Mouse (Mus musculus) layer of hippocampus, postnatal 10 days (tissue): Measurements from ENCODE around the gene Prepl. TPM values are rescaled to one million over a fixed set of nuclear protein-coding genes. Genes with fewer than 3 reads are reported as not detected.

Experiments
- DNase-seq, 2 experiments: peaks; one replicate each; pipeline ENCODE4 v3.0.0; 2021; ENCODE audit warnings: low spot score in 2 of 2
- long read RNA-seq: library from polyadenylated mRNA; stranded (forward); transcript quantifications from one replicate; pipeline ENCODE4 v2.0.0, GENCODE M21; 2023
- total RNA-seq, 2 experiments: library from RNA; stranded (reverse); gene quantifications; 2 replicates each; pipeline ENCODE4 v1.2.3; 2021

Gene Prepl
- 100 to 1,000 TPM; 291 to 295 TPM for total RNA-seq
- long read RNA-seq, transcript Prepl-201 (14 exons, 3,255 nt), result major isoform, 58 of 120 reads
- long read RNA-seq, partial matches to known transcripts, result 14 of 120 reads
- long read RNA-seq, other reads (novel, unspliced or antisense), result 46 of 120 reads

DNA sequence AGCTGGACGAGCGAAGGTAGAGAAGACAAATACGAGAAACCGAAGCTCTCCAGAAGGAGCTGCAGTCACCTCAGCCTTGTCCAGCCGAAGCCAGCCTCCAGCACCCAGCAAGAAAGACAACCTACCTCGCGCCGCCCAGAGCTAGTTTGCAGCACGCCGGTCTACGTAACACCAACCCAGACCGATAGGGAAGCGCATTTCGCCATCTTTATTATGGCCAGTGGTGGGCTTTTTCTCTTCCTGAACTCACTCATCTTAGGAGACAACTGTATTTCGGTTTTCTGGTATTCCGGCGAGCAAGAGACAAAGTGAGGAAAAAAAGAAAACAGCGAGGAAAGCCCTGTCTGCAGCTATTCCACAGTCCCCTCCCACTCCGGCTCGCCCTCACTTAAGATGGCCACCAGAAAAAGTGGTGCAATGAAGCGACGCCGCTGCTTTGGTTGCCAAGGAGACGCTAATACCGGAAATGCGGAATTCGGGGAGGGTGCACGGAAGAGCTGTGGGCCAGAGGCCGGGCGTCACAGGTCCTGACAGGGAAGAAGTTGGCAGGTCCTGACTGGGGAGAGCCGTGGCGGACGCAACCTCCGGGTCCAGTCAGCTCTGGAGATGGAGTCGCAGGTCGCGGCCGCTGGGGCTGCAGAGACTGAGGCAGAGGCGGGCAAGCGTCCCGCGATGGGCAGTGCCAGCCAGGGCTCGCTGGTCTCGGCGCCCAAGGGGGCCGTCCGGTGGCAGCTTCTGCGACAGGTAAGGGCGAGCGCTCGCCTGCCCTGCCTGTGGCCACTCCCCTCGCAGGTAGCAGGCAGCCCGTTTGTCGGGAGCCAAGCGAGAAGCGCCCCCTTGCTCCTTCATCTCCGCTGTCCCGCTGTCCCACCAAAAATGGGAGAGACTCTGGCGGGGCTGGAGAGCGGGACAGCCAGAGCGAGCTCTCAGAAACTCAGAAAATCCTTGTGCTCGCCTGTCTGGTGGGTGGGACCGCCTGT lies at the start of gene Prepl, which contains the start of gene Camkmt:
Gene Prepl, minus strand, starts transcription at position 122 of the 980 bp plus-strand sequence.
Gene Camkmt, plus strand, starts transcription at position 433 of the 980 bp plus-strand sequence.
- peak; percentile 93 to 94 for DNase-seq

DNA sequence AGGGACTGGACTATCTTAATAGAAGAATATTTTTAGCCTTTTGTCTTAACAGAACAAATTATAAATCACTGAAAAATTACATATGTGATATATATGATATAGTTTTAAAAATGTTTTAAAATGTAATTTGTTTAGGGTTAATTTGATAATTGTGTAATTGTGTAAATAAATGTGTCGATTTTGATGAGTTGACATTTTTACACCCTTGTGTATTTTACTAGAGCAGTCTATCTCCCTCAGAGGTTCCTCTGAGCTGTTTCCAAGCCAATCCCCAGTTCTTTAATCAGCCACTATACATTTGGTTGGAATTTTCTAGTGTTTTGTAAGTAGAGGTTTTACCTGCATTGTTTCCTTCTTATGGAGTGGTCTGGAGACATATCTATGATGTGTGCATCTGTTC lies 48.4 kb upstream of the Prepl start:
- no peak for DNase-seq

DNA sequence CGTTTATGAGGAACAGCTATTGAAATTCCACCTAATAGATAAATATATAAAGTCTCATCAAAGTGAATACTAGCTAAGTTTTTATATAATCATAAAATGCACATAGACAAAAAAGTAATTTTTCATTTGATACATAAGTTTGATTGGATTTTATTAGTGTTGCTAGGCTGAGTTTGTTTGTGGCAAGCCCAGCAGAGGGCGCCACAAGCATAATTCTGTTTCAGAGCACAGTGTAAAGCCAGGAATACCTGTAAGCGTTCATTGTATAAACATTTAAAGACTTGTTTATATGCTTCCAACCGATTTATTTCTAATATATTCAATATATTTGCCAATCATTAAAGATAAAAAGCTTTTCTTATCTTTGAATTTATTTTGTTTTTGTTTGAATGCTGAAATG lies 26.6 kb upstream of the Prepl start:
- peak; percentile 72 to 80 for DNase-seq

DNA sequence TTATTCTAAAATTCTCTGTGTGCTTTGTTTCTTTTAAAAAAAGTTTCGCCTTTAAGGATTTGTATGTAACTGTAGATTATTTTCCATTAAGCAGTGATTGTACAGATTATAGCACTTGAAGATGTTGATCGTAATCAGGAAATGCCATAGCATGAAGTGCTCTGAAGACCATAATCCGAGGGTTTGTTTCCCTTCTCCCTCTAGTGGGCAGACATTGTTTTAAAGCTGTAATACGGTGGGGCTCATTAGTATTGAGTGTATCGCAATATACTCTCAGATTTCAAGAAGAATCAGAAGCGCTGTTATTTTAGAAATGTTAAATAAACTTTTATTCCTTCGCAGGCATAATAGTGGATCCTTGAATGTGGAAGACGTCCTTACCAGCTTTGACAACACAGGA lies 23.4 kb upstream of the Prepl start:
- no peak for DNase-seq

DNA sequence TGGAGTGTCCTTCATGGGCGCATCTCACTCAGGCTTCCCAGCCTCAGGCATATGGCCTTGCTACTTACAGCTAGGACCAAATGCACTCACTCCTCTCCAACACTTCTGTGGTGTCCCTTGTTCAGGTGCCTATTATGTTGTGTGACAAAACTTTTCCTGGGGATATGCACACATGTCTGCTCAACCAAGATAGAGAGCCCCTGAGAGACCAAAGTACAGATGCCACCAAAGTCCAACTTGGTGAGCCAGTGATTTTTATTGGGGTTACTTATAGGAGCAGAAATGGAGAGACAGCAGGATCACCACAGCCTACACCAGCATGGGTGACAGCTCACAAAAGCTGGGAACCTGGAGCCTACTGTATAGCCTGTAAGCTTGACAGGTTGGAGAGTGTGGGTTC lies 20.6 kb upstream of the Prepl start:
- DNase-seq, result no peak

DNA sequence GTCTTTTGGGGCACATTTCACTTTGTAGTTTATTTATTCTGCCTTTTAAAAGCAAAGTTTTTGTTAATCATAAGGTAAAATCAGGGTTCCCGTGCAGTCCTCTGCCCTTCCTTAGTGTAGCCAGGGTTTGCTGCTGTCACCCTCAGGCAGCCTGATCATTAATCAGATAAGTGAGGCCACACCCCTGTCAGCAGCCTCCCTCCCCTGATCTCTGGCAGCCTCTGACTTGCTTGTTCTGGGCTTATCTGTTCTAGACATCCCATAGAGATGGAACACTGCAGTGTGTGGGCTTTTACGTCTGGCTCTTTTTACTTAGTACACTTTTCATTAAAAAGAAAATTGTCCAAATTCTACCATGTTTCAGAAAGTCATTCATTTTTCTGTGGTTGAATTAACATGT lies 13.3 kb upstream of the Prepl start:
- no peak for DNase-seq

DNA sequence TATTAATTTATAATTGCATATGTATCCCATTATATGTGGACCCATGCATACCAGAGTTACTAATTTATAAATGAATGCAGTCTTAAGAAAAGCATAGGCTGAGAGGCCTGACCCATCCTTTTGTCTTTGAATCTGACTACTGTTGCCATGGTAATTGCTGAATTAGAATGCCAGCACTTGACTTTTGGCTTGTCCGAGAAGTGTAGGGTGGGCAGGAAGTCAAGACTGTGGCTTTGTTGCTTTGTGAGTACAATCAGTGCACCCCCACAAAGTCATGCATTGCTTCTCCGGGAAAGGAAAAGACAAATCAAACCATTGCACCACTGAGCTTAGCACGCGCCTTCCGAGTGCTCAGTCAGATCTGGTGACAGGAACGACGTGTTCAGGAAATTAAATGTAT lies 11.7 kb upstream of the Prepl start:
- no peak for DNase-seq

DNA sequence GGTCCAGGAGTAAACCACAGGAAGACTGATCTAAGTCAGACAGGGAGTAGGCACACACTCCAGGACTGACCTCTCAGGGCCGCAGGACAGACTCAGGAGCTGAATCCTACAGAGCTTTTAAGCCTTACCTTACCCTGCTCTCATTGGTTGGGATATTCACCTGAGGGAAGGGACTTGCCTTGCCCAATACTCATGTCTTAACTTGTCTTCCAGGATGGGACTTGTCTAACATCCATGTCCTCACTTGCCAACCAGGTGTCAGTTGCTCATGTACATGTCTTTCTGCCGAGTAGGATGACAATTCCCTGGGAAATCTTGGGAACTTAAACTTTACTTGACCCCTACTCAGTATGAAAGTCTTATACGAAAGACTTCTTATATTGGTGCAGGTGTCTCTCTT lies 10.2 kb upstream of the Prepl start:
- DNase-seq, result no peak

DNA sequence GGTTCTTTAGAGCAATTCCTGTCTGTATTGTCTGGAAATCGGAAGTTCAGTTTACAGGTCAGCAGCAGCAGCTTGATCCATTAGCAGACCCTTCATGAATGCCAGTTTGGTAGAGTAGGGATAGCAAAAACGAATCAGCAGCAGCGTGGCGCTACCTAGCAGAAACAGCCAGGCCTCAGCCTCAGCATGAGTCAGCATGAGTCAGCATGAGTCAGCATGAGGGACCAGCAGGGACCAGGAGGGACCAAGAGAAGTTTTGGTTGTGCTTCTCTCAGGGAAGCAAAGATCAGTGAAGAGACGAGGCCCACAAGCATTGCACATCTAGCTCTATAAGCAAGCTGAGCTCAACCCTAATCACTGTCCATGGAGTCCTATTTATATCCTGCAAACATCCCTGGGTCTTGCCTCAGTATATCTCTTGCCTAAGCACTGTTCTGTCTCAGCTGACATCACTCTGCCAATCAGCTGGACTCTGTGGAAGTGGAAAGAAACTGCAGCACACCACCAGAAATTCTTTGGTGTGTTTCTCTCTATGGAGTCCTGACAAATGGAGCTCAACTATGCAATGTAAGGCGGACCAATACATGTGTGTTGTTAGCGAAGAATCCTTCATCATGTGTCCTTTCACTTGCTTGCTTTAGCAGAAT lies 8.8 kb upstream of the Prepl start:
- DNase-seq, result no peak

DNA sequence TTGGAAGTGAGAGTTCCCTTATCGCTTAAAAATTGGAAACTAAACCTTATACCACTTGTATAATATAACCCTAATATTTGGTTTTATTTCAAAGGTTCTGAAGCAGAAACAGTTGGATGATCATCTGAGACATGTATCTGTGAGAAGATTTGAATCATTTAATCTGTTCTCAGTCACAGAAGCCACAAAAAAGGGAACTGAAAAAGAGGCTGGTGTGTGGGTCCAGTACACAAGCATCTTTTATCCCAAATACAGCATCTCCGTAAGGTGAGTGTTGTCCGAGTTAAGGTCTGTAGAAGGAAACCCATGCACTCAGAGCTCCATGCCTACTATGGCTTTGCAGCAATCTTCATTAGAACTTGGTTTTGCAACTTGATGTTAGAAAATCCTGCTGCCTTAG lies 6.4 kb upstream of the Prepl start:
- no peak for DNase-seq

DNA sequence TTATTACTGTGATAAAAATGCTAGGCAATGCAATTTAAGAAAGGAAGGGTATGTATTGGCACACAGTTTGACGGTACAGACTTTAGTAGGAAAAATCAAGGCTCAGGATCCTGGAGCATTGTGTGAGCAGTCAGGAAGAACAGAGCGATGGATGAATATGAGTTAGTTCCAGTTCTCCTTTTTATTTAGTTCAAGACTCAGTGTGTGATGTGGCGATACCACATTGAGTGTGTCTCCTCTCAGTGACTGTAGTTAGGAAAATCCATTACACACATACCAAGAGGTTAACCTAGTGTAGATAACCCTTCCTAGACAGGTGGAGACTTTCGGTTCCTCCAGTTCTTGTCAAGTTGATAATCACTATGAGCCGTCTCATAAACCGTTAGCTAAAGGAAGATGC lies 1.7 kb upstream of the Prepl start:
- no peak for DNase-seq

DNA sequence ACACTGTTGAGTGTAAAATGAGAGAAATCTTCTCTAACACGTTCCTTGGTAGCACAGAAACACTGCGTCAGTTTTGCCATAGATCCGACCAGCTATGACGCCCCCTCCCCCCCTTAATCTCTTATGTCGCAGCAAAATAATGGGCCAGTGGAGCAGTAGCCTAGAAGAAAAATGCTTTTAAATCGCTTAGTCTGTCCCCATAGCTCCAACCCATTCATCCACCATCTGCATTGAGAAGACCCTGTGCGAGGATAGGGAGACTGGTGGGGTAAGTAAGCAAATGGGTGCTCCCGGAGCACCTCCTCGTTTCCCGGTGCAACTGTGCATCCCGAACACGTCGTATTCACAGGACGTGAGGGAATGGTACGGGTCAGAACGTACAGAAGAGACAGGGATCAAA lies 420 bp downstream of the Prepl start:
- DNase-seq, result peak in 1 of 2 experiments; percentile 16

DNA sequence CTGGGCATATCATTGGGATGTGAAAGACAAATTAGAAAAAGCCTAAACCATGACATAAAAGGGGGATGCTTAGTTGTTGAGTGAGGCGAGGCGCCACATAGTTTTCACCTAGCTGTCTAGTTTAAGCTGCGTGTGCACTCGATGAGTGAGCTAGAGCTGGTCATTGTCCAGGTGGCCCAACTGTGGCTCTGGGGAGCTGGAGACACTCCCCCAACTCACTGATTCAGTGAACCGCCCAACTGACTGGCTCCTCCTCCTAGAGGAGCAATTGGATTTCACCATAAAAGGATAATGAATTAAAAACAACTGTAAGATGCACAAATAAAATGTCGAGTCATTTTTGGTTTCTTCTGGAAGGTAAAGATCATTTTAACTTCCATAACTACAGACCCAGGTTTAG lies 1.0 kb downstream of the Prepl start:
- DNase-seq, result no peak

DNA sequence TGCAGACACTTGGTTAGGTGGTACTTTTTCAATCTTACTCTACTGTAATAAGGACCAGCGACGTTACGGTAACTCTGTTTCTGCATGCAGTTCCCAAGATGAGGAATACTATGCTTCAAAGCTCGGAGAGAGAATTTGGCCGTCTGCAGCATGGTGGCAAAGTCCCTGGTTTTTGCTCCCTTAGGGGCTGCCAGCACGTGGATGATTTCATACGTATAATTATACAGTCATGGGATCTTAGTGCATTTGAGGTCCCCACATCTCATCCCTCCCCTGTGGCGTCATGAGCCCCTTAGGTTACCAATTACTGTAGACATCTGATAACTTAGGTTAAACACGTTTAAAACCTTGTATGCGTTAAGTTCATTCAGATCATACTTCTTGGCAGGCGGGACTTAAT lies 1.6 kb downstream of the Prepl start:
- no peak for DNase-seq

DNA sequence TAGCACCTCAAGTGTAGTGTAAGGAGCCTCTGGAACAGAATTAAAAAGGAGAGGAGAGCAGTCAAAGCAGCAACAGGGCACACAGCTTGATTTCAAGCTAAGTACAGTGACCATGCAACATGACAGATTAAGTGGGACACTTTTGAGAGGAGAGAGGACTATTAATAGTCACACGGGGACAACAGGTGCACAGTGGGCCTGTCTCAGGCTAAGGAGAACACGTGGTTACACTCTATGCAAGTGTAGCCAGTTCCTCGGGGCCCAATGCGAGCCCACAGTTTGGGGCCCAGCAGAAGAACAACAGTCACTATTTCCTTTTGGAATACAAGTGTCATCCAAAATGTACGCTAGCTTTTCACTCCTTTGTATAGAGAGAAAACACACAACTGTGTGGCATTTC lies 2.5 kb downstream of the Prepl start:
- no peak for DNase-seq

DNA sequence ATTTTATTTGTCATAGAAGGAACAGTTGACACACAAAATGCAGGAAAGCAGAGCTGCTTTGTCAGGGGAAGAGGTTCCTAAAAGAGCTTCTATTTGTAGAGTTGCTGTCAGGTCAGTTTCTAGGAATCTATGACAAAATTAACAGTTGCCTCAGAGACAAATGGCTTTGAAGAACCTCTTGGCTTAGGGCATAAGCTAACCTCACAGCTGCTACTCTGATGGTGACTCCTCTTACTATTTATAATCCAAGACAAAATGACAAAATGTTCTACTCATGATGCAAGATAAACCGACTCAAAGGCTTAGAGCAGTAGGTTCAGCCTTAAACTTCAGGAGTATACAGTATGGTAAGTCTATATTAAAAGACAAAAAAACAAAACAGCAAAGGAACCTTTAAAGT lies 3.5 kb downstream of the Prepl start:
- DNase-seq, result no peak

DNA sequence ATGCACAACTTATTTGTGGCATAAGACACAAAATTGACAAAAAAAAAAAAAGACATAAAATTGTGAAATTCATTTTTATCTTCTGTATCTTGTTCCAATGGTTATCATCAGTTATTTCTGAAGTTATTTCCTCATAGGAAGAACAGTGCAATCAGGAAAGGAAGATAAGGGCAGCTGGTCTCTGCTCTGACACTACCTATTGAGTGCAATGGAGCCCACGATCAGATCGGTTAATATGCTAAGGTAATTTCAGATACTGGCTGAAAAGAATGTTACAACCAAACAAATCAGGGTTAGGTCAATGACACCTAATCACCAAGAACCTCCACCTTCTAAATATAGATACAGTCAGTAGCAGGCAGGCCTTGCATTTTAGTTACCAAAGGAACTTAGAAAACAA lies 4.7 kb downstream of the Prepl start:
- no peak for DNase-seq

DNA sequence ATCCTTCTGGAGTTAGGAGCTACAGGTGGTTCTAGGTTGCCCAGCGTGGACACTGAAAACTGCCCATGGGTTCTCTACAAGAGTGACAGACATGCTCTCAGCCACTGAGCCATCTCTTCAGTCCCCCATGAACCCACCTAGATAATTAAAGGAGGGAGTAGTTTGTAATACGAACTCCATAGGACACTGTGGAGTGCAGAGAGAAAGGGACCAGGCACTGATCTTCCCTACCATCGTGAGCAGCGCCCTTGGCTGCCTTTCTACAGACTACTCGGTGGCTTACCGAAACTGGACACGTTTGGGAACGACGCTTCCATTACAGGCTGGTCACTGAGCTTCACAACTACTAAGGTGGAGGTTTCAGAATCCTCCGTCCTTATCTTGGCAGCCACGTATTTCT lies 9.3 kb downstream of the Prepl start:
- no peak for DNase-seq

DNA sequence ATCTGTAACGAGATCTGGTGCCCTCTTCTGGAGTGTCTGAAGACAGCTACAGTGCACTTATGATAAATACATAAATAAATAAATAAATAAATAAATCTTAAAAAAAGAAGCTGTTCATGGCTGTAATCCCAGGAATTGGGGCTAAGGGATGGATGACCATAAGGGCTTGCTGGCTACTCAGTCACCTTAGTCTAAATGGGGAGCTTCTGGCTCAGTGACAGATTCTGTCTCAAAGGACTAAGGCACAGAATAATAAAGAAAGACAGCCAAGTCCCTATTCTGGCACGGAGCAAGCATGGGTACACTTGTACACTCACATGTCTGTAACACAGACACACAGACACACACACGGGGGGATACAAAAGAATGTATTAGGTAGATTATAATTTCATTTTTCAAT lies 10.8 kb downstream of the Prepl start:
- DNase-seq, result no peak

DNA sequence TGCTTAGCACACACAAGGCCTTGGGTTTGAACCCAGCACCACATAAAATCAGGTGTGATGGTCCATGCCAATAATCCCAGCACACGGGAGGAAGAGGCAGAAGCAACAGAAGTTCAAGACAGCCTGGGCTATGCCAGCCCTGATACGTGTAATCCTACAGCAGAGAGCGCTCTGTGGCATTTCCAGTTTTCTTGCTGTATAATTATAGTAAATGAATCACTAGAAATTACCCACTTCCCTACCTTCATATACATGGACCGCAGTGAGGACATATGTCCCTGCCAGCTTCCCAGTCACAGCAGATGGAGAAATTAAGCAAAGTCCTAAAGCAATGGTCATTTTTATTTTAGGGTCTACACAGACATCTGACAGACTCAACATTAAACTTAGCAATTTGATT lies 16.0 kb downstream of the Prepl start:
- DNase-seq, result no peak

DNA sequence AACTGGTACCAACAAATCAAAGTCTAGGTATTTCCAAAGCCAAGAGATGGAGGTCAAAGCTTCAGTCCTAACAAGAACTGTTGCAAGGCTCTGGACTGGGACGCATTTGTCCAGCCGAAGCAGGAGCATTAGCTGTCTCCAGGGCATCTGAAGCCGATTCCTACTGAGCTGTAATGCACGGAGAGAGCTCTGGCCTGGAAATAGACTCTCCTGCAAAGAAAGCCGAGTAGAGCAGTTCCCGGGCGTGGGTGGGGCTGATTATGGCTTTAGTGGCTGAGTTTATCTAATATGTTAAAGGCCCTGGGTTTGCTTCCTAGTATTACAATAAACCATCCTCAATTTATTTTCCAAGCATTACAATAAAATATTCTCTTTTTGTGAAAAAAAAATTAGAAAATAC lies 16.8 kb downstream of the Prepl start:
- no peak for DNase-seq

DNA sequence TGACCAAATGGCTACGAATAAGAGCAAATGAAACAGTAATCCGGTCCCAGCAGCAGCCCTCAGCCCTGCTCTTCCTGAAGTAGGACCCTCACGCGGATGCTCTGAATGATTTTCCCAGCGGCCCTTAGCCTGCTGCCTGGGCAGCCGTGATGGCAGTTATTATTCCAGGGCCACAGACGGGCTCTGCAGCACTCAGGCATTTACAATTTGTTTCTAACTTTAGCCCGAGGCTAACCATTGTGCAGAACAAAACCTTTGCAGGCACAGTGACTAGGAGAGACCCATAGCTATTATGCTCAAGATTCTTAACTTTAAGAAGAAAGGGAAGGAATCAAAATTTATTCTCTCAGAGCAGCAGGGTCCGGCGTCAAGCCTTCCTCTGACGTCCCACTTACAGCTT lies 17.7 kb downstream of the Prepl start:
- DNase-seq, result no peak
